Mouse (Mus musculus) erythroblast, embryonic 14.5 days (primary cell): ENCODE data around the gene Mdm4.

Experiments used
- GATA1 ChIP-seq: IDR thresholded peaks from 2 replicates; pipeline ENCODE4 v1.6.1; 2012; ENCODE audit warnings: low read length, inconsistent platforms, mixed read lengths
- TAL1 ChIP-seq: IDR thresholded peaks from 3 replicates; pipeline ENCODE4 v1.6.1; 2012; ENCODE audit warnings: low read length, inconsistent platforms, mixed read lengths

GRCm38 (mm10) chr1:133047575-133047974, 17.2 kb upstream of the Mdm4 start:
- TF ChIP-seq TAL1 (no peak), GATA1 (no peak)
